Mouse (Mus musculus) c-Kit-positive CD71-negative TER-119-negative erythroid progenitor cells, embryonic 14.5 days (primary cell): ENCODE measurements around the gene Krtap19-2.
A peak's percentile ranks its signal among the peaks of the same experiment; 100 is the strongest.

Experiments
- DNase-seq: peaks from one replicate; pipeline ENCODE4 v3.0.0-alpha.2; 2013; ENCODE audit warnings: low read depth

Gene Krtap19-2

GRCm38 (mm10) chr16:88874169-88874568, at the start of gene Krtap19-2:
TSS of gene Krtap19-2 (minus strand) at chr16:88874269.
- DNase-seq, result no peak

- no peak for DNase-seq
Measured at GRCm38 (mm10) chr16:88896357-88896756, 22.3 kb upstream of the Krtap19-2 start, which contains the start of gene Krtap19-5. TSS of gene Krtap19-5 (minus strand) at chr16:88896457.

GRCm38 (mm10) chr16:88886870-88887269, 12.8 kb upstream of the Krtap19-2 start:
- DNase-seq, result no peak

GRCm38 (mm10) chr16:88884989-88885388, 10.9 kb upstream of the Krtap19-2 start, which contains the start of gene Krtap19-4:
TSS of gene Krtap19-4 (minus strand) at chr16:88885089.
- no peak for DNase-seq

GRCm38 (mm10) chr16:88877938-88878337, 3.9 kb upstream of the Krtap19-2 start, which contains the start of gene Krtap19-3:
TSS of gene Krtap19-3 (minus strand) at chr16:88878038.
- no peak for DNase-seq

GRCm38 (mm10) chr16:88869311-88869710, 4.8 kb downstream of the Krtap19-2 start, which contains the start of gene Krtap19-1:
TSS of gene Krtap19-1 (minus strand) at chr16:88869411.
- no peak for DNase-seq

- DNase-seq, result no peak
Measured at GRCm38 (mm10) chr16:88864887-88865407, 9.1 kb downstream of the Krtap19-2 start.

GRCm38 (mm10) chr16:88851450-88851849, 22.6 kb downstream of the Krtap19-2 start:
- no peak for DNase-seq

GRCm38 (mm10) chr16:88848558-88848957, 25.5 kb downstream of the Krtap19-2 start:
- no peak for DNase-seq

GRCm38 (mm10) chr16:88847363-88847762, 26.7 kb downstream of the Krtap19-2 start:
- no peak for DNase-seq

- no peak for DNase-seq
Measured at GRCm38 (mm10) chr16:88826978-88827377, 47.1 kb downstream of the Krtap19-2 start.

- DNase-seq, result no peak
Measured at GRCm38 (mm10) chr16:88826095-88826652, 47.9 kb downstream of the Krtap19-2 start, which contains the start of gene Krtap14. TSS of gene Krtap14 (minus strand) at chr16:88826145.

- DNase-seq, result peak; percentile 1
Measured at GRCm38 (mm10) chr16:88823736-88824135, 50.3 kb downstream of the Krtap19-2 start.
